9 mouse cellular contexts compared by ENCODE assay signal in the genomic region with DNA sequence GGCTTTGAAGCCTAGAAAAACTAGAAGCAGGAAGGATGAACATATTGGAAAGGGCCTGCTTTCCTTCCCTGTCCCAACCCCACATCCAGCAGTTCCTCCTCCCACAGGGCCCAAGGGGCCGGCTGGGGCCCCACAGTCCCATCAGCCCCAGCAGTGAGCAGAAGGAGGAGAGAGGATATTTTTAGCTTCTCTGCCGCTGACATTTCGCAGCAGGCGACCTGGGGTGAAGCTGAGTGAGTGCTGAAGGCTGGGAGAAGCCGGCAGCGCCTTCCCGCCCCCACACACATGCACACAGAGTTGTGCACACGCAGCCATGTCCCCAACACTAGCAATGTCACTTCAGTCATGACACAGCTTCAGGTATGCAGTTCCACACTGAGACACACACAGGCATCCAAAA. TPM values are rescaled to one million over a fixed set of nuclear protein-coding genes. Genes with fewer than 3 reads are reported as not detected.
DNase-seq lines count a peak whose midpoint lies in the region; ATAC-seq and TF ChIP-seq lines count a peak whose summit lies in the region.
"Had no signal": no experiment of that assay in that cellular context is flagged by ENCODE, and none has a peak within 500 bp of the region (broad histone marks: within the 10 kb centered on the region; RNA-seq: fewer than 3 reads in every experiment).

No protein-coding gene starts in this region.

- no peaks in the 10 kb centered on the region for H3K9me3 ChIP-seq in liver, postnatal 0 days (ENCODE audit: low read length)
- H3K9me3 ChIP-seq in stomach, embryonic 15.5 days, result no peaks in the 10 kb centered on the region

- H3K27ac ChIP-seq in liver, postnatal 0 days (ENCODE audit: low read depth), result no peak overlapping the region
- H3K27ac ChIP-seq in stomach, embryonic 15.5 days, result peak overlapping the region; percentile 89
- H3K27ac ChIP-seq: liver, embryonic 14.5 days had no signal

- 15% methylated on average over 8 of the region's 8 CpGs for WGBS in liver, postnatal 0 days (ENCODE audit: insufficient replicate concordance)
- 15% methylated on average over 8 of the region's 8 CpGs for WGBS in stomach, embryonic 15.5 days

- H3K4me3 ChIP-seq in liver, postnatal 0 days (ENCODE audit: low read depth, low read length), result no peak overlapping the region
- H3K4me3 ChIP-seq in stomach, embryonic 15.5 days (replicated peaks), result no peak overlapping the region

- H3K4me1 ChIP-seq in liver, postnatal 0 days (ENCODE audit: insufficient read depth), result peaks cover 51% of the 10 kb centered on the region
- H3K4me1 ChIP-seq in stomach, embryonic 15.5 days, result peaks cover 86% of the 10 kb centered on the region

- no peak for TF ChIP-seq EP300 in liver, postnatal 0 days (IDR thresholded peaks at IDR 0.05; ENCODE audit: low read depth)

- H3K4me2 ChIP-seq in liver, postnatal 0 days (ENCODE audit: low read depth, low read length), result no peak overlapping the region
- H3K4me2 ChIP-seq in stomach, embryonic 15.5 days, result peak overlapping the region; percentile 14; the same call in 1 of the 2 replicates

- no peak overlapping the region for H3K9ac ChIP-seq in liver, postnatal 0 days (replicated peaks)
- no peak overlapping the region for H3K9ac ChIP-seq in stomach, embryonic 15.5 days
- H3K9ac ChIP-seq: liver, embryonic 14.5 days had no signal

- H3K27me3 ChIP-seq in liver, postnatal 0 days (ENCODE audit: insufficient read depth, low read length), result 0 out of 2 replicates have a peak, but pooled peaks cover 9% of the 10 kb centered on the region
- no peaks in the 10 kb centered on the region for H3K27me3 ChIP-seq in stomach, embryonic 15.5 days (replicated peaks)

- ATAC-seq in liver, postnatal 0 days, result no peak
- ATAC-seq in stomach, embryonic 15.5 days (ENCODE audit: insufficient read depth, low FRiP score, low read depth), result no peak
- ATAC-seq in erythroblast, adult 5-6 weeks (replicated peaks; ENCODE audit: low FRiP score, poor library complexity, severe bottlenecking), result no peak
- ATAC-seq in activated CD4-positive, CD25-positive, alpha-beta regulatory T cell, adult 4 months, result no peak

- no peak for TF ChIP-seq CTCF in liver, postnatal 0 days (IDR thresholded peaks at IDR 0.05; ENCODE audit: low read depth)

- peak; percentile 51 for DNase-seq in liver
- DNase-seq in liver, postnatal 0 days, result no peak
- peak; percentile 73 for DNase-seq in heart, adult 8-10 months (ENCODE audit: low spot score)
- peak; percentile 72 to 81 for DNase-seq in kidney, postnatal 4 days
- no peak for DNase-seq in left cerebral cortex, adult 8-10 months (ENCODE audit: low spot score in 2 of 2)

- no peaks in the 10 kb centered on the region for H3K36me3 ChIP-seq in liver, postnatal 0 days (replicated peaks; ENCODE audit: insufficient read depth, low read length)
- no peaks in the 10 kb centered on the region for H3K36me3 ChIP-seq in stomach, embryonic 15.5 days

RNA-seq across cellular contexts. Expression of gene Wasf2, which starts 42.5 kb away (rescaled TPM):
- 35.8 and 43.1 TPM in 2 replicates for polyA plus RNA-seq in liver, postnatal 0 days (2015; fragmentation: Nextera tagmentation; extraction: Ambion mirVana)
- total RNA-seq in heart, adult 8-10 months (2022), result 10 to 100 TPM; 64.1 to 87.2 (median 71.5) TPM
- 109 TPM in 2 replicates for polyA plus RNA-seq in stomach, embryonic 15.5 days (2015; fragmentation: Nextera tagmentation; extraction: Ambion mirVana)
- total RNA-seq in erythroblast, adult 5-6 weeks (2015; ENCODE audit: low replicate concordance), result 49.6 and 78.6 TPM in 2 replicates
- 40.3 and 58.8 TPM in 2 replicates for total RNA-seq in erythroblast, adult 5-6 weeks (2017; ENCODE audit: low replicate concordance)
- total RNA-seq in left cerebral cortex, adult 8-10 months (2022), result 10 to 100 TPM; 27.4 to 42.1 (median 38.9) TPM
- polyA plus RNA-seq in activated CD4-positive, CD25-positive, alpha-beta regulatory T cell, adult 4 months (2017; shearing (Covaris generic)), result 100 to 1,000 TPM in 1 of 2 experiments, 10 to 100 TPM in 1; 83.0 to 104 TPM

Comparison
In these comparisons a context has a peak if more than half of its experiments do, and no peak if none do; other contexts are left out.
1. DNase-seq: peak in liver (single experiment), heart, adult 8-10 months (single experiment) and kidney, postnatal 4 days (2 of 2); none in liver, postnatal 0 days (single experiment) and left cerebral cortex, adult 8-10 months (0 of 2).